Mouse (Mus musculus) hindbrain, embryonic 13.5 days (tissue): ENCODE data around the gene Eef1g. TPM values are rescaled to one million over a fixed set of nuclear protein-coding genes. Genes with fewer than 3 reads are reported as not detected.
A peak's percentile ranks its signal among the peaks of the same experiment; 100 is the strongest.

Experiments used
- ATAC-seq: fragments of 200-750 bp; cut with Nextera tagmentation; 2 replicates; pipeline ENCODE4 v1.8.0; 2017; ENCODE audit warnings: moderate TSS enrichment; ENCODE audit not compliant: low FRiP score
- H3K27ac ChIP-seq: fragments of 300-500 bp; sonication (generic); 2 replicates; pipeline ENCODE4 v1.5.1; 2015; ENCODE audit warnings: inconsistent platforms, mild to moderate bottlenecking, moderate library complexity
- H3K27me3 ChIP-seq: fragments of 300-500 bp; sonication (generic); 2 replicates; pipeline ENCODE4 v1.6.1; 2015; ENCODE audit warnings: mild to moderate bottlenecking, inconsistent platforms
- H3K36me3 ChIP-seq: fragments of 300-500 bp; sonication (generic); 2 replicates; pipeline ENCODE4 v1.6.1; 2015; ENCODE audit warnings: mild to moderate bottlenecking, inconsistent platforms
- H3K4me1 ChIP-seq: fragments of 300-500 bp; sonication (generic); replicated peaks from 2 replicates; pipeline ENCODE4 v1.6.1; 2015; ENCODE audit warnings: inconsistent platforms
- H3K4me2 ChIP-seq: fragments of 300-500 bp; sonication (generic); 2 replicates; pipeline ENCODE4 v1.6.1; 2015; ENCODE audit warnings: inconsistent platforms, mild to moderate bottlenecking, moderate library complexity
- H3K4me3 ChIP-seq: fragments of 300-500 bp; sonication (generic); 2 replicates; pipeline ENCODE4 v1.5.1; 2015; ENCODE audit warnings: mild to moderate bottlenecking, inconsistent platforms
- H3K9ac ChIP-seq: fragments of 300-500 bp; sonication (generic); 2 replicates; pipeline ENCODE4 v1.6.1; 2015; ENCODE audit warnings: mild to moderate bottlenecking, inconsistent platforms
- H3K9me3 ChIP-seq: fragments of 300-500 bp; sonication (generic); 2 replicates; pipeline ENCODE4 v1.6.1; 2016; ENCODE audit warnings: inconsistent platforms
- WGBS: fragments of 180-500 bp; shearing (Covaris S2); methylation state at CpG from one replicate; pipeline ENCODE4 v1.1.7; 2015; 5-methylcytosine and 5-hydroxymethylcytosine counted together
- polyA plus RNA-seq: library from polyadenylated mRNA; unstranded; fragments of >200 nt; fragmentation: Nextera tagmentation; extraction: Ambion mirVana; gene quantifications from 2 replicates; pipeline ENCODE4 v1.2.1, GENCODE M21; 2015

Eef1g gene
- polyA plus RNA-seq, 1 experiment from 2014 or later: 344 TPM

DNA sequence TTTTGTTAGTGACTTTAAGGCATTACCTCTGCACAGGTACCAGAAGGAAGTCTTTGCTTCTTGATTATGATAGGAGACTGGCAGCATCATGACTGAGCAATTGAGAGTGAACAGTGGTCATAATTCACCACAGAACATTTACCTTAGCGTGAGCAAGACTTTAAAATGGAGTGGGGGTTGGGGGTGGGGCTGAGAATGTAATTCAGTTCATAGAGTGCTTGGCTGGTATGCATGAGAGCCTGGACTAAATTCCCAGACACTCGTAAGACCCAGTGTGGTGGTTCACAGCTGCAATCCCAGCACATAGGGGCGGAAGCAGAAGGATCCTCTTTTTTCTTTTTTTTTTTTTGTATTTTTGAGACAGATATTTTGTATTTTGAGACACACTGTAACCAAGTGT is 52.5 kb downstream of the Eef1g start:
- no peak overlapping the region for H3K4me3 ChIP-seq
- no peaks in the 10 kb centered on the region for H3K36me3 ChIP-seq
- no peak overlapping the region for H3K4me2 ChIP-seq
- H3K4me1 ChIP-seq: no peaks in the 10 kb centered on the region
- no peak overlapping the region for H3K27ac ChIP-seq
- ATAC-seq: no peak
- H3K9ac ChIP-seq: no peak overlapping the region
- no peaks in the 10 kb centered on the region for H3K9me3 ChIP-seq
- WGBS: 88% methylated on average over 3 of the region's 3 CpGs
- H3K27me3 ChIP-seq: no peaks in the 10 kb centered on the region

DNA sequence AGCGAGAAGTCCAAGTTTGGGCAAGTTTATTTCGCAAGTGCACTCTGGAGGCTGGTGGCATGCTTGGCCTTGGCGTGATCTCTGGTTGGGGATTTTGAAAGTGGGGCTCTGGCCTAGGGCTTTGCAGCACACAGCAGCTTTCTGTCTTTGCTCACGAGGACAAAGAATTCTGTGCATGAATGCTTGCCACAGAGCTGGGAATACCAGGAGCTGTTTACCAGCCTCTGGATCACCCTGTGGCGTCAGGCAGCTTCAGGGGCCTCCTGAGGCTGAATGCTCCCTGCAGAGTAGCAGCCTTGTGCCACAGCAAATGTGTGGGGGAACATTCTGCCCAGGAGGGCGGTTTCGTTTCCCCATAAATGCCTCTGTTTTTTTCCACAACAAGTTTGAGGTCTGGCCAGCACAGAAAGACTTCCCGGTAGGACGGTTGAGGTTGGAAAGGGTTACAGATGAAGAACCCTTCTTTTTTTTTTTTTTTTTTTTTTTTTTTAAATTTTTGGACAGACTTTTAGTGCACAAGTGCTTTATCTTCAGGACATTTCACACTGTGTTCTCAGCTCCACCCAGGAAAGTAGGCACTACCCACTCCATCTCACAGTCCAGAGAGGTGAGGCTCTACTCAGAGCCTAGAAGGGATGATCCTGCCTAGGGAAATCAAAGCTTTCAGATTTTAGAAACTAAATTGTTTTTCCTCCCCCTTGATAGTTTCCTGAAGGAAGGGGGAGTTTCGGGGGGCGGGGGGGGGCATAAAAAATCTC is 56.4 kb downstream of the Eef1g start:
- Histone ChIP-seq H3K27ac (no peak overlapping the region), H3K36me3 (no peaks in the 10 kb centered on the region), H3K9me3 (no peaks in the 10 kb centered on the region), H3K9ac (no peak overlapping the region), H3K4me2 (no peak overlapping the region), H3K4me3 (no peak overlapping the region), H3K27me3 (no peaks in the 10 kb centered on the region), H3K4me1 (peaks cover 14% of the 10 kb centered on the region)
- 60% methylated on average over 11 of the region's 11 CpGs for WGBS
- ATAC-seq: no peak

DNA sequence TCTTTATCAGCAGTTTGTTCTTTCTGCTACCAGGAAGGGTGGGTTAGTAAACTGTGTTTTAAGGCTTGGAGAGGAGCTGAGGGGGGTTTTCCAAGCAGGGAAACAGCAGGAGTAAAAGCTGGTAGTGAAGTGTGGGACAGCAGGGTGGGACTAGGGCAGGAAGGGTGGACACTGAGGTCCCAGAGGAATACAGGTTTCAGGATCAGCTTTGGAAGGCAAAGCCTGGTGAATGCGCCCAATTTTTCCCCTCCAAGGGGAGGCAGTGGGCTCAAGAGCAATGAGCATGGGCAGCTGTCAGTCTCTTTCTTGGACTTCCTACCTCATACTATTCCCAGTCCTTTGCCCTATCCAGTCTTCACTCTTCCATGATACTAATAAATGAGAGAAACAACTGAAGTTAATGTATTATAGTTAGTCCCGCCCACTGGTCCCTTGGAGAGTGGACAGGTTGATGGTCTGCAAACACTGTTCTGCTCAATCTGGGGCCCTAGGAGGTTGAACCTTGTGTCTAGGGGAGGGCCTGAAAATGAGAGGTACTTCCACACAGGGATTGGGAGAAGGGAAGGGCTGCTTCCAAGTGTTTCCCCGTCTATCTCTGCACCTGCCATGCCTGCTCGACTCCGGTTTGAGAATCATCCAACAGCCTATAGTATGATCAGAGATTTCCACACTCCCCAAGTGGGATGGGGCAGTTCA is 58.9 kb downstream of the Eef1g start:
- no peaks in the 10 kb centered on the region for H3K9me3 ChIP-seq
- no peak overlapping the region for H3K27ac ChIP-seq
- 94% methylated on average over 5 of the region's 5 CpGs for WGBS
- no peak overlapping the region for H3K9ac ChIP-seq
- no peaks in the 10 kb centered on the region for H3K36me3 ChIP-seq
- no peak for ATAC-seq
- no peak overlapping the region for H3K4me3 ChIP-seq
- H3K27me3 ChIP-seq: no peaks in the 10 kb centered on the region
- no peak overlapping the region for H3K4me2 ChIP-seq
- peaks cover 17% of the 10 kb centered on the region for H3K4me1 ChIP-seq

DNA sequence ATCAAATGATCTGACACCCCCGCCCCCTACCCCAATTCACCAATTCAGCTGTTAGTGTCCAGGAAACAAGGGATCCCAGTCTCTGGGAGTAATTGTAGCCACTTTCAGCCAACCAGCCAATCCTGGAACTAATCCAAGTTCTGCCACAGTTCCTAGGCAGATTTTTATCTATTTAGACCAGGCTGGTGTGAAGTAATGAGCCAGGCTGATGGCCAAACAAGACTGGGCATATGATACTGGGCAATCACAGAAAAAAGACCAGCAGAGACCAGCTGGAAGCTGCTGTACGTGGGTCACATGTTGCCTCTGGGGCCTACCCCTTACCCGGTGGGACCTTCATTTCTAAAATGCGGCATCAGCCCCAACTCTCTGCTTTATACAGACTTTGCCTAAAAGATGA is 59.8 kb downstream of the Eef1g start:
- Histone ChIP-seq H3K4me3 (no peak overlapping the region), H3K4me2 (no peak overlapping the region), H3K36me3 (no peaks in the 10 kb centered on the region), H3K27me3 (no peaks in the 10 kb centered on the region), H3K27ac (peak overlapping the region; percentile 64), H3K9ac (no peak overlapping the region), H3K9me3 (no peaks in the 10 kb centered on the region), H3K4me1 (peaks cover 17% of the 10 kb centered on the region)
- ATAC-seq: peak; percentile 52; the same call in 1 of the 2 replicates
- WGBS: 72% methylated on average over 4 of the region's 4 CpGs

DNA sequence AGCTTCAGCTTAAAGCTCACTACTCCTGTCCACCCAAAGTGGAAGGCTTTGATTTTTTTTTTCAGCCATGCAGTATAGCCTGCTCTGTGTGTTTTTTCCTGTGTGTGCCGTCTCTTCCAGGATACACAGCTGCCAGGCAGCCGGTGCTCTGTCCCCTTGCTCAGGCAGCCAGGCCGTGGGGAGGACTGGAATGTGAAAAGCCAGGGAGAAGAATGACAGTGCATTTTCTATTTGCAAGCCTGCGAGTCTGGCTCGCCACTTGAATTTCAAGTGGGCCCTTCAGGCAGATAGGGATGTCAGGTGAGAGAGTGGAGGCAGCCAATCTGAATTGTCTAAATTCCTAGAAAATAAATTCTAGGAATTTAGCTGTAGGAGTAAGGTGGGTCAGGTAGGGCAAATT is 61.0 kb downstream of the Eef1g start:
- H3K9ac ChIP-seq: no peak overlapping the region

More for the DNA sequence above, 61.0 kb downstream of the Eef1g start:
- Histone ChIP-seq H3K9me3 (no peaks in the 10 kb centered on the region), H3K4me1 (peaks cover 17% of the 10 kb centered on the region), H3K27ac (peak overlapping the region; percentile 64), H3K4me3 (no peak overlapping the region), H3K27me3 (no peaks in the 10 kb centered on the region), H3K4me2 (no peak overlapping the region), H3K36me3 (no peaks in the 10 kb centered on the region)
- peak; percentile 43; the same call in 1 of the 2 replicates for ATAC-seq
- WGBS: 22% methylated on average over 5 of the region's 5 CpGs

Other genes starting within 250 kb of the Eef1g start
- gene Slc3a2, start 243.7 kb upstream of the Eef1g start, polyA plus RNA-seq: 153 and 163 TPM in 2 replicates
- gene Wdr74, start 231.2 kb upstream of the Eef1g start, polyA plus RNA-seq: 82.6 and 89.9 TPM in 2 replicates
- gene 1700092M07Rik, start 226.3 kb upstream of the Eef1g start, polyA plus RNA-seq: 1.9 and 3.0 TPM in 2 replicates
- 120 and 128 TPM in 2 replicates for gene Stx5a, start 225.6 kb upstream of the Eef1g start, polyA plus RNA-seq
- gene Nxf1, start 210.0 kb upstream of the Eef1g start, polyA plus RNA-seq: 168 and 170 TPM in 2 replicates
- 257 and 258 TPM in 2 replicates for gene Tmem223, start 196.0 kb upstream of the Eef1g start, polyA plus RNA-seq
- gene Tmem179b, start 192.6 kb upstream of the Eef1g start, polyA plus RNA-seq: 38.1 and 38.6 TPM in 2 replicates
- gene Taf6l, start 180.6 kb upstream of the Eef1g start, polyA plus RNA-seq: 27.1 and 30.1 TPM in 2 replicates
- 153 and 163 TPM in 2 replicates for gene Polr2g, start 168.5 kb upstream of the Eef1g start, polyA plus RNA-seq
- 8.0 and 8.4 TPM in 2 replicates for gene Zbtb3, start 164.5 kb upstream of the Eef1g start, polyA plus RNA-seq
- 60.4 and 61.4 TPM in 2 replicates for gene Ttc9c, start 147.7 kb upstream of the Eef1g start, polyA plus RNA-seq
- gene Hnrnpul2, start 147.0 kb upstream of the Eef1g start, polyA plus RNA-seq: 5.8 and 6.3 TPM in 2 replicates
- gene AC129217.1, start 137.3 kb upstream of the Eef1g start, polyA plus RNA-seq: not detected in 2 replicates
- gene Bscl2, start 129.6 kb upstream of the Eef1g start, polyA plus RNA-seq: 82.9 and 84.0 TPM in 2 replicates
- 346 and 374 TPM in 2 replicates for gene Gng3, start 127.8 kb upstream of the Eef1g start, polyA plus RNA-seq
- gene Lrrn4cl, start 116.3 kb upstream of the Eef1g start, polyA plus RNA-seq: 1.0 and 1.3 TPM in 2 replicates
- gene Ubxn1, start 95.5 kb upstream of the Eef1g start, polyA plus RNA-seq: 162 TPM in 2 replicates
- 71.0 and 72.3 TPM in 2 replicates for gene Uqcc3, start 86.1 kb upstream of the Eef1g start, polyA plus RNA-seq
- 45.3 and 57.7 TPM in 2 replicates for gene Lbhd1, start 83.3 kb upstream of the Eef1g start, polyA plus RNA-seq
- not detected in 2 replicates for gene Gm49403, start 83.1 kb upstream of the Eef1g start, polyA plus RNA-seq
- gene 1810009A15Rik, start 78.2 kb upstream of the Eef1g start, polyA plus RNA-seq: 56.5 and 61.6 TPM in 2 replicates
- not detected in 2 replicates for gene Gm49416, start 78.1 kb upstream of the Eef1g start, polyA plus RNA-seq
- gene Ints5, start 74.0 kb upstream of the Eef1g start, polyA plus RNA-seq: 34.3 and 34.6 TPM in 2 replicates
- 91.7 and 95.9 TPM in 2 replicates for gene Ganab, start 69.0 kb upstream of the Eef1g start, polyA plus RNA-seq
- 89.7 and 91.8 TPM in 2 replicates for gene B3gat3, start 46.7 kb upstream of the Eef1g start, polyA plus RNA-seq
- gene Rom1, start 37.7 kb upstream of the Eef1g start, polyA plus RNA-seq: 1.6 and 1.8 TPM in 2 replicates
- 9.4 and 11.3 TPM in 2 replicates for gene Eml3, start 37.5 kb upstream of the Eef1g start, polyA plus RNA-seq
- 133 and 137 TPM in 2 replicates for gene Mta2, start 25.2 kb upstream of the Eef1g start, polyA plus RNA-seq
- 29.4 and 31.1 TPM in 2 replicates for gene Tut1, start 13.2 kb upstream of the Eef1g start, polyA plus RNA-seq
- gene Ahnak, start 22.2 kb downstream of the Eef1g start, polyA plus RNA-seq: 5.7 and 6.4 TPM in 2 replicates
- not detected in 2 replicates for gene Scgb1a1, start 120.9 kb downstream of the Eef1g start, polyA plus RNA-seq
- 16.6 and 23.0 TPM in 2 replicates for gene Asrgl1, start 168.6 kb downstream of the Eef1g start, polyA plus RNA-seq